Mouse (Mus musculus) megakaryocyte progenitor cell, adult 5-6 weeks (primary cell): Measurements from ENCODE around the gene Gm37240. TPM values are rescaled to one million over a fixed set of nuclear protein-coding genes. Genes with fewer than 3 reads are reported as not detected.

Experiments
- ATAC-seq: replicated peaks from 2 replicates; pipeline ENCODE4 v1.8.0; 2016; ENCODE audit warnings: mild to moderate bottlenecking, moderate TSS enrichment, inconsistent platforms; ENCODE audit not compliant: poor library complexity
- total RNA-seq, 2 experiments: library from RNA; stranded (forward) in 1 of 2; stranded (reverse) in 1 of 2; fragments of 157-497, 149-512 nt in 1 of 2; fragments of 200-1000 nt in 1 of 2; gene quantifications; 2 replicates each; pipeline versions ENCODE4 v1.2.3 to v1.2.4; 2015 to 2017

Gm37240 gene
- total RNA-seq, 2 experiments from 2014 or later, result not detected

DNA sequence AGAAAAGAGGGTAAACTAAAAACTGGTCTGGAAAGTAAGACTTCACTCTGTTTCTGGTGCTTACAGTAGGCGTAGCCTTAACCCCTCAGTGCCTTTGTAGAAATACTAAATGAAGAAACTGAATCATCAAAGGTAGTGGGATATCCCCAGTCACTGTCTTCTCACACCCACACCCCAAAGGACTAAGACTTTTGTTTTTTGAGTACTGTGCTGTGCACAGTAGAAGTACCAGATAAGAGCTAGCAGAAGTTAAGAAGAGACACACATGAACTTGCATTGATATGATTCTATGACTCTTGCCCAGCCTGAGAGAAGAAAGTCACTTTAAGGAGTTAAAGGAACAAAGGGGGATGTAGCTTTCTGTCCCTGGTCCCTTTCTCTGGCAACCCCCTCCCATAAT lies 1409.8 kb downstream of the Gm37240 start:
- no peak for ATAC-seq

GRCm38 (mm10) chr3:84474981-84475775 lies 1412.1 kb downstream of the Gm37240 start:
- ATAC-seq, result no peak

- no peak for ATAC-seq
Observed at GRCm38 (mm10) chr3:84474398-84474797, 1412.9 kb downstream of the Gm37240 start.

DNA sequence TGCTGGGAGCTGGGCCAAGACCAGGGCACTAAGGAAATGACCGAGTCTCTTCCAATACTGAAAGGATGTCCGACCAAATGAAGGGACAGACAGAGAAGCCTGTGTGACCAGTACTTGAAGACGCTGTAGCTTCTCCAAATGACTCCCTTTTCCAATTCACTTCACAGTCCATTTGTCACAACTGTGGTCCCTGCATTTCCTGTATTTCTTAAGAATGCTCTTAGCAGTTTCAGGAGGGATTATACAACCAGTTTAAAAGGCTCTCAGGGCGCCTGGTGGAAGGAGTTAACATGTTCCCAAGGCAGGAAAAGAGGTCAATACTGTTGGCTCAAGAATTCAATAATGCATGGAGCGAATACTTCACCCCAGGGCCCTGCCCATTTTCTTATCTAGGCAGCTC lies 1414.4 kb downstream of the Gm37240 start:
- ATAC-seq, result no peak

GRCm38 (mm10) chr3:84472527-84472926 lies 1414.8 kb downstream of the Gm37240 start:
- ATAC-seq, result no peak

DNA sequence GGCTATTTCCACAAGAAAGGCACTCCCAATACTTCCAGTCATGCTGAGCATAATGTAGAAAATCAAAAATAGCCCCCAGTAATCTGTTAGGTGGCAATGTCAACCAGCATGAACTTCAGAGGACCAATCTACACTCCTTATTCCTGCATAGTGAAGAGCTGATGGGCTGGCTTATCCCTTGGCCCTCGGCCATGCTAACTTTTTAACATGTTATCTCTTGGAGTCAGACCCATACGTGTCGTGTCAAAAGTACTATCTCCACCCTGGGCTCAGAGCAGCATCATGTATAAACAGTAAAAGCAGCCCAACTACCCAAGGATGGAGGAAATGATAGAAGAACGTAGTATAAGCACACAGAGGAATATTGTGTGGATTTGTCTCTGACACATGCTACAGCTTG lies 1416.2 kb downstream of the Gm37240 start:
- ATAC-seq, result peak; percentile 72

- peak; percentile 20 for ATAC-seq
Observed at GRCm38 (mm10) chr3:84468111-84468453, 1419.2 kb downstream of the Gm37240 start.

DNA sequence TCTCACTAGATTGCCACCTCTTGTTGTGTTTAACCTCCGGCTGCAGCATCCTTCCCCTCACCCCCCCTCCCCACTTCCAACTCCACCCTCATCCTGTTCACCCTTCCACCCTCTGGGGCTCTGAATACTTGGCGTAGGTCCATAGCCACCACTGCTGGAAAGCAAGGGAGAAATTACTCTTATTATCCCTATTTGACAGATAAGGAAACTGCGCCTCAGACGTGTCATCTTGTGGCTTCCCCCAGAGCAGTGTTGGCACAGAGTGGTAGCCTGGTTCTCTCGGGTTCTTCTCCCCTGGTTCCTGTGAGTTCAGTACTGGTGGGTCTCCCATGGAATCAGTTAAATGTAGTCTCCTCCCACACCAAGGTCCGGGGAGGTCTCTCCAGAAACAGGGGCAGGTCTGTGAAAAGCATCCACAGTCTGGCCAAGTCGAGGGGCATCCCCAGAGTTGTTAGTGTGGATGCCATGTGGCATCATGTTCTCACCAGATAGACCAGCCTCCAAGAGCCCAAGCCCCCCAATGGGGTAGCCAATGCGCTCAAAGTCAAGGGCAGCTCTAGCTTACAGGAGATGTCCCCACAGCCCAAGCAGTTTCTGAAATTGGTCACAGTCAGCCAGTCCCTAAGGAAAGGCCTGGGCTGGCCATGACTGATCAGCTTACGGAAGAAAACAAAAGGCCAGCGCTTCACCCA lies 1419.8 kb downstream of the Gm37240 start:
- ATAC-seq, result peak; percentile 25

DNA sequence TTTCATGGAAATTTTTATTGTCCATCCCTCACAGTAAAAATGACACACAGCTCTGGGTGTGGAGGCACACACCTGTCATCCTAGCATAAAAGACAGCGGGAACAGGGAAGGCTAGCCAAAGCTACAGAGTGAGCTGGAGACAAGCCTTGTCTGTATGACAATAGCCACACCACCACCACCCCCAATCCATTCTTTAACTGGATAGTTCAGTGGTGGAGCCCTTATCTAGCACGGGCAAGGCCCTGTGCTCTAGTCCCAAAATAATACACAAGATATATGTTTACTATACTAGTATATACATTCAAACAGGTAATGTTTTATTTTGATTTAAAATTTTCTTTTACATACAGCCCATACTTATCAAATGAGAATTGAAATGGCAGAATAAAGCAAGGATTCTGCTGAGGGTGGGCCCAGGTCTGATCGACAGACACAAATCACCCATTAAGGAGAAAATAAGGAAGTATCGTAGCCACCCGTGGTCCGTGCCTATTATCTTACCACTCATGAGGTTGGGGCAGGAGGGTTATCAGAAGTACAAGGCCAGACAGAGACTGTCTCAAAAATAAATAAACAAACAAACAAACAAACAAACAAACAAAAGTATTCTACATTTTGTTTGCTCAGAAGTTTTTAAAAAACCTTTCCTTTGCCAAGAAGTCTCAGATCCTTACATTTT lies 1421.4 kb downstream of the Gm37240 start:
- ATAC-seq, result peak; percentile 45

- no peak for ATAC-seq
Observed at GRCm38 (mm10) chr3:84461687-84462086, 1425.6 kb downstream of the Gm37240 start.

GRCm38 (mm10) chr3:84460952-84461351 lies 1426.4 kb downstream of the Gm37240 start:
- ATAC-seq, result peak; percentile 82

- 0 out of 2 replicates have a peak, but pooled peaks have one; percentile 5 for ATAC-seq
Observed at GRCm38 (mm10) chr3:84460499-84460898, 1426.8 kb downstream of the Gm37240 start.

DNA sequence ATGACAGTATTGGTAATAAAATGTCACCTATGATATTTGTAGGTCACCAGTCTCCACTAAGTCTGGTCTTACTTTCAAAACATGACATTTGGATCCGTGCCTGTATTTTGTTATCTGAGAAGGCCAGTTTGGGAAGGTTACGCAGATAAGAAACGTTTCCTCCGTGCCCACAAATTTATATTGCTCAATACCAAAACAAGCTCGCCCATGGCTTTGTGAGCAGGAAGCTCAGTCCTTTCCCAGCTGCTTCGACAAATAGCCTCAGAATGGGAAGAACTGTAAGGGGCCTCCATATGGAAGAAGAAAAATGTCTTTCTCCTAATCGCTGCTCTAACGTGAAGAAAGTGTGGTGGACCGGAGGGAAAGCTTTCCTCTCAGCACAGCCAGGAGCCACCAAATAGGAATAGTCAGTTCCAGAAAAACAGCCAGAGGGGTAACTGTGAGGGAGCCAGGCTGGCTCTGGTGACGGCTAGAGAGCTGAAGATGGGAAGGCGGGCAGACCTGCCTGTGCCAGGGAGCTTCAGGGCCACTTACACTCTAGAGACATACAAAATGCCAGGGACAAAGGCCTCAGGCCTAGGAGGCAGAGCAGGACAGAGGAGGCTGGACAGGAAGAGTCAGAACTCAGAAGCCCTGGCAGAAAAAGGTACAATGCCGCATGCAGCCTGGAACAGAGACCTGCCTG lies 1431.4 kb downstream of the Gm37240 start:
- peak; percentile 78 for ATAC-seq

DNA sequence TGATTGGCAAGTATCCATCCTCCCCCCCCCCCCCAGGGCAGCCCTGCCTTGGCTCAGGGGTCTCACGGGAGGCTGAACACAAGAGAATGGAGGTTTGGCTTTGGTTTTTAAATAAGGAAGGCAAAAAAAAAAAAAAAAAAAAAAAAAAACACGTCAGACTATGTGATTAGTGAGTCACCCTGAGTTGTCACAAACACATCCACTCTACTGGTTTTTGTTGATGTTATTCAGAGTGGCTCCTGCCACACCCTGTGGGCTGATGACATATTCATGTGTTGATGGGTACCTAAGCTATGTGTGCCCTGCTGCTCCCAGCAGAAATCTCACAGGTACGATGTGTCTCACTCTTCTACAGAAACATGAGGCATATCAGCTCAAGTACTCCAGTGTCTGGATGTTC lies 1436.7 kb downstream of the Gm37240 start:
- ATAC-seq, result no peak

DNA sequence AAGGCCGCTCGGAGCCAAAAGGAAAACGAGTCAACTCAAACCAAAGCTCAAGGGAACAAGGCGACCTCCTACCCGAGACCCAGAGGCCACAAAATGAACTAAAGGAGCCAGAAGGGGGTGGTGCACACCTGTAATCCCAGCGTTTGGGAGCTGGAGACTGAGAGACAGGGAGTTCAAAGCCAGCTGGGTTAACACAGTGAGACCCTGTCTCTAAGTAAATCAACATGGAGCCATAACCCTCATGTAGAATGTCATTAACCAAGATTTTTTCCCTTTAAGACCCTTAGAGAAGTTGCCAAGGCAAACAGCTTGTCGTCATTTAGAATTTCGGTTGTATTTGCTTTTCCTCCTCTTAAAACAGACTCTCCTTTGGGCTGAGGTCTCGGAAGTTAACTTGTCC lies 1438.3 kb downstream of the Gm37240 start:
- no peak for ATAC-seq

DNA sequence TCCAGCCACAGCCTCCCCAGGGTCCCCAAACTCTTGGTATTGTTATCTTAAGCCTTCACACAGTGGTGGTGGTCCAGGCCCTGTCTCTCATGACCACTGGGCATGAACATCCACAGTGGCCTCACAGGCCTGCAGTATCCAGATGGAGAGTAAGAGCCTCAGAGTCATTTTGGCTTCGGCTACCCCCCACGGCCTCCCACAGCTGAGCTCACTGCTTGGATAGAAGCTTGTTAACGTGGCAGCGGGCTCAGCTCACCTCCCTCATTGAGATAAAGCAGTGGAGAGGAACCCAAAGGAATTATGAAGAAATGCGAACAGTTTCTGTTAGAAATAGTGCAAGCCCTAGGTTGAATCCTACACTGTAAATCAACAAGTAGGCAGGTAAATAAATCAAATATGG lies 1439.5 kb downstream of the Gm37240 start:
- ATAC-seq, result no peak

Other genes with a start within 250 kb of the Gm37240 start
- gene Fam160a1, start 70.2 kb downstream of the Gm37240 start, total RNA-seq (2015), result not detected in 2 replicates
- gene Fam160a1, start 70.2 kb downstream of the Gm37240 start, total RNA-seq (2017), result not detected in 2 replicates
- gene Glt28d2, start within 50 bp of the Gm37240 start, total RNA-seq (2015), result not detected in 2 replicates
- not detected in 2 replicates for gene Glt28d2, start within 50 bp of the Gm37240 start, total RNA-seq (2017)
- gene Sh3d19, start 83.6 kb upstream of the Gm37240 start, total RNA-seq (2015), result 3.3 and 3.6 TPM in 2 replicates
- gene Sh3d19, start 83.6 kb upstream of the Gm37240 start, total RNA-seq (2017), result 6.8 and 10.0 TPM in 2 replicates
- not detected in 2 replicates for gene Prss48, start 115.0 kb upstream of the Gm37240 start, total RNA-seq (2015)
- not detected in 2 replicates for gene Prss48, start 115.0 kb upstream of the Gm37240 start, total RNA-seq (2017)